Mouse (Mus musculus): ENCODE results near the gene Igf1r.

GRCm38 (mm10) chr7:67981956-67982355, 29.3 kb downstream of the Igf1r start:
- TF ChIP-seq CTCF (IDR thresholded peaks at IDR 0.05; ENCODE audit: control insufficient read depth, insufficient read depth, low read length) (no peak), POLR2A (IDR thresholded peaks at IDR 0.05; ENCODE audit: borderline replicate concordance, control insufficient read depth, low read depth, low read length) (no peak)
